Mouse (Mus musculus) stomach, postnatal 0 days (tissue): Measurements from ENCODE around the gene Sult2b1. TPM values are rescaled to one million over a fixed set of nuclear protein-coding genes. Genes with fewer than 3 reads are reported as not detected.

Experiments used
- ATAC-seq: fragments of 200-750 bp; cut with Nextera tagmentation; 2 replicates; pipeline ENCODE4 v1.8.0; 2017; ENCODE audit not compliant: low FRiP score, low TSS enrichment
- DNase-seq: peaks from one replicate; pipeline ENCODE4 v3.0.0-alpha.2; 2016; ENCODE audit warnings: low spot score
- H3K27ac ChIP-seq: fragments of 300-500 bp; sonication (generic); replicated peaks from 2 replicates; pipeline ENCODE4 v1.5.1; 2014; ENCODE audit warnings: mild to moderate bottlenecking, control low read depth
- H3K27me3 ChIP-seq: fragments of 300-500 bp; sonication (generic); 2 replicates; pipeline ENCODE4 v1.6.1; 2014; ENCODE audit warnings: low read length; ENCODE audit not compliant: control insufficient read depth, insufficient read depth
- H3K36me3 ChIP-seq: fragments of 300-500 bp; sonication (generic); 2 replicates; pipeline ENCODE4 v1.6.1; 2014; ENCODE audit warnings: low read length, mixed read lengths; ENCODE audit not compliant: control insufficient read depth, insufficient read depth
- H3K4me1 ChIP-seq: fragments of 300-500 bp; sonication (generic); replicated peaks from 2 replicates; pipeline ENCODE4 v1.6.1; 2014; ENCODE audit warnings: antibody characterized with exemption; ENCODE audit not compliant: control insufficient read depth, insufficient read depth
- H3K4me2 ChIP-seq: fragments of 300-500 bp; sonication (generic); replicated peaks from 2 replicates; pipeline ENCODE4 v1.6.1; 2014; ENCODE audit warnings: low read depth, mild to moderate bottlenecking, control low read depth, moderate library complexity
- H3K4me3 ChIP-seq: fragments of 300-500 bp; sonication (generic); 2 replicates; pipeline ENCODE4 v1.5.1; 2014; ENCODE audit warnings: low read depth, low read length, control low read depth
- H3K9ac ChIP-seq: fragments of 300-500 bp; sonication (generic); 2 replicates; pipeline ENCODE4 v1.6.1; 2014; ENCODE audit warnings: mild to moderate bottlenecking, low read length, control low read depth, mixed read lengths
- H3K9me3 ChIP-seq: fragments of 300-500 bp; sonication (generic); 2 replicates; pipeline ENCODE4 v1.6.1; 2016; ENCODE audit warnings: low read length; ENCODE audit not compliant: control insufficient read depth
- CTCF ChIP-seq: IDR thresholded peaks from 2 replicates; pipeline ENCODE4 v1.5.1; 2016; ENCODE audit warnings: antibody characterized with exemption, low read depth, mild to moderate bottlenecking, moderate library complexity
- EP300 ChIP-seq: optimal IDR thresholded peaks from 2 replicates; pipeline ENCODE3; 2016; ENCODE audit warnings: antibody characterized with exemption
- WGBS: fragments of 180-500 bp; shearing (Covaris S2); extraction: QIAGEN DNeasy Blood & Tissue Kit; methylation state at CpG from one replicate; pipeline ENCODE4 v1.1.7; 2014; 5-methylcytosine and 5-hydroxymethylcytosine counted together
- polyA plus RNA-seq: library from polyadenylated mRNA; unstranded; fragments of >200 nt; fragmentation: Nextera tagmentation; extraction: Ambion mirVana; gene quantifications from 2 replicates; pipeline ENCODE4 v1.2.1, GENCODE M21; 2015

The Sult2b1 gene
- polyA plus RNA-seq, 1 experiment from 2014 or later: 87.1 TPM

DNA sequence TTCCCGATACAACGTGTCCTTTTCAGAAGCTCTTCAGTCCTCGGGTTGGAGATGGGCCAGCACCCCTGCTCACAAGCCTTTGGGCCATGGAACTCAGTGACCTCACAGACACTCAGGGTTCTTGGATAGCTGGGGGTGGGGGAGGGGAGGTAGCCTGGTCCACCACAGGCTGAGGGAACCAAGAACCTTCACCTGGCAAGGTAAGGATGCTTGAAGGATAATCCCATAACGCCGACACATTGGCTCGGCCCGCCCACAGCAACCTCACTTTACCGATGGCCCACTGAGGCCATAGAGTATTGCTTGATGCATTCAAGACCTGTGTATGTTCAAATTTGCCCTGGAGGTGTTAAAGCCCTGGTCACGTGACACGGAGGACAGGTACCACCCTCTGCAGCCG is 58.8 kb downstream of the Sult2b1 start, which contains the start of gene Spaca4:
Gene Spaca4 (minus strand): TSS at position 101 of the 400 bp plus-strand sequence.
- no peak for DNase-seq
- Histone ChIP-seq H3K4me2 (no peak within 1 kb of the TSS), H3K27ac (peak within 1 kb of the TSS; percentile 73), H3K27me3 (no peaks in the 10 kb centered on the region), H3K4me3 (no peak within 1 kb of the TSS), H3K36me3 (peaks cover 15% of the 10 kb centered on the region), H3K9ac (no peak within 1 kb of the TSS), H3K4me1 (0 out of 2 replicates have a peak, but pooled peaks cover 4% of the 10 kb centered on the region), H3K9me3 (no peaks in the 10 kb centered on the region)
- ATAC-seq: no peak
- 86% methylated on average over 11 of the region's 11 CpGs for WGBS
- TF ChIP-seq EP300: no peak
- no peak for TF ChIP-seq CTCF

DNA sequence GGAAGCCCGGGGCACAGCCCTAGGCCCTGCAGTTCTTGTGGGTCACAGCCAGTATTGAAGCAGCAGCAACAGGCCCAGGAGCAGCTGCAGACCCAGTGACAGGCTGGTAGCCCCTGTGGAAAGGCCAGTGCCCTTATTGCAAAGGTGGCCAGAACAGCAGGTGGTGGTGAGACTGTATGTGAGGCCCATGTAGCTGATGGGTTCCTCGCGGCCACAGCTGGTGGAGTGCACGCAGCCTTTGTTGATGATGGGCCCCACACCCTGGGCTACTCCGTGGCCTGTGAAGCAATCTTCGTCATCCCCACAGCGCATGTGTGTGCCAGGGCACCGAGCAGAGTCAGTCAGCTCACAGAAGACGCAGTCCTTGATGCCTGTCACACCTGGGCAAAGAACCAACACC is 59.3 kb downstream of the Sult2b1 start:
- ATAC-seq (no peak), DNase-seq (no peak)
- H3K36me3 ChIP-seq: peaks cover 16% of the 10 kb centered on the region
- no peaks in the 10 kb centered on the region for H3K27me3 ChIP-seq
- H3K4me3 ChIP-seq: no peak overlapping the region
- no peak overlapping the region for H3K9ac ChIP-seq
- H3K27ac ChIP-seq: no peak overlapping the region
- 93% methylated on average over 9 of the region's 9 CpGs for WGBS
- H3K9me3 ChIP-seq: no peaks in the 10 kb centered on the region
- H3K4me2 ChIP-seq: no peak overlapping the region
- TF ChIP-seq CTCF: no peak
- no peak for TF ChIP-seq EP300
- H3K4me1 ChIP-seq: 0 out of 2 replicates have a peak, but pooled peaks cover 2% of the 10 kb centered on the region

DNA sequence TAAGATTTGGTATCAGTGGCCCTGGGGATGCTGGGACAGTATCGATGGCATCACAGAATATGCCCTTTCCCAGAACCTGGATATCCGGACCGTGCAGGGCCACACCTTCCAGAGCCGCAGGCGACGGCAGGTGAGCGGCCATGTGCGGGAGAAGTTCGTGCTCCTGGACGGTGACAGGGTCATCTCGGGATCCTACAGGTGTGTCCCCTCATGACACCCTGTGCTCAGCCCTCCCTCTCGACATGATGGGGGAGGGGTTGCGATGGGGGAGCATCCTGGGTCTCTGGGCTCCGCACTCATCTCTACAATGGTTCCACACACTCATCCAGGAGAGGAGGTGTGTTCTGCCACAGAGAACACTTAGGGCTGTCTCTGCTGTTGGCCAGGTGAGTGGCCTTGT is 60.7 kb downstream of the Sult2b1 start:
- no peaks in the 10 kb centered on the region for H3K9me3 ChIP-seq
- DNase-seq (no peak), ATAC-seq (no peak)
- TF ChIP-seq EP300 (no peak), CTCF (no peak)
- H3K4me3 ChIP-seq: no peak overlapping the region
- peaks cover 22% of the 10 kb centered on the region for H3K36me3 ChIP-seq
- 87% methylated on average over 14 of the region's 14 CpGs for WGBS
- H3K9ac ChIP-seq: no peak overlapping the region
- H3K4me2 ChIP-seq: no peak overlapping the region
- H3K4me1 ChIP-seq: 0 out of 2 replicates have a peak, but pooled peaks cover 2% of the 10 kb centered on the region
- no peak overlapping the region for H3K27ac ChIP-seq
- H3K27me3 ChIP-seq: no peaks in the 10 kb centered on the region

DNA sequence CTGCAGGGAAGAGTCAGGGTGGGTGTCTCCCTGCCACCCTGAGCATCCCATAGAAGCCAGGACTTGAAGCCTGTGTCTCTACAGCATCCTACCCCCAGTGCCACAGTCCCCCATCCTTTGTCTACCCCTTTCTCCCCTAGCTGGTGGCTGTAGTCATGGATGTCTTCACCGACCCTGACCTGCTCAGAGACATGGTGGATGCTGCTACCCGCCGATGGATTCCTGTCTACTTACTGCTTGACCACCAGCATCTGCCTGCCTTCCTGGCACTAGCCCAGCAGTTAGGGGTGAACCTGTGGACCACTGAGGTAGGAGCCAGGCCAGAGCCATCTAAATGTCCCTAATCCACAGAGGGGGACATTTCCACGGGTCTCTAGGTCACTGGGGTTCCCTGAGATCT is 61.2 kb downstream of the Sult2b1 start:
- Histone ChIP-seq H3K27me3 (no peaks in the 10 kb centered on the region), H3K9ac (no peak overlapping the region), H3K36me3 (peaks cover 22% of the 10 kb centered on the region), H3K9me3 (no peaks in the 10 kb centered on the region), H3K4me1 (0 out of 2 replicates have a peak, but pooled peaks cover 2% of the 10 kb centered on the region), H3K27ac (no peak overlapping the region), H3K4me3 (no peak overlapping the region), H3K4me2 (no peak overlapping the region)
- DNase-seq (no peak), ATAC-seq (no peak)
- TF ChIP-seq CTCF (no peak), EP300 (no peak)
- WGBS: 78% methylated on average over 4 of the region's 4 CpGs

DNA sequence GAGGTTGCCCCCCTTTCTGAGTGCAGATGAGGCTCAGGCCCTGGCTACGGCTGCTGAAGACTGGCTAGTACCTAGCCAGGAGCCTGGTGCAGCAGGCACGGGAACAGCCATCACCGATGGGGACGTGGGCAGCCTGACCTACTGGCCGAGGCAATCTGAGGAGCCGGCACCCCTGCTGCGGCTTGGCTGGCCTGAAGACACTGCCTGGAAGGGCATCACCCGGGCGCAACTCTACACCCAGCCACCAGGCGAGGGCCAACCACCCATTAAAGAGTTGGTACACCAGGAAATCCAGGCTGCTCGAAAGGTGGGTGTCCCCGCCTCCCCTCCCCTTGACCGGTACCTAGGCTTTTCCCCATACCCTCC is 62.1 kb downstream of the Sult2b1 start:
- peaks cover 22% of the 10 kb centered on the region for H3K36me3 ChIP-seq
- WGBS: 58% methylated on average over 11 of the region's 13 CpGs
- peak overlapping the region; percentile 27; the same call in 1 of the 2 replicates for H3K4me3 ChIP-seq
- DNase-seq: peak; percentile 50
- H3K9ac ChIP-seq: peak overlapping the region; percentile 51; the same call in 1 of the 2 replicates
- no peaks in the 10 kb centered on the region for H3K27me3 ChIP-seq
- no peak for ATAC-seq
- no peak for TF ChIP-seq EP300
- no peak for TF ChIP-seq CTCF
- H3K27ac ChIP-seq: peak overlapping the region; percentile 67
- no peaks in the 10 kb centered on the region for H3K9me3 ChIP-seq
- peak overlapping the region; percentile 35 for H3K4me2 ChIP-seq
- H3K4me1 ChIP-seq: 0 out of 2 replicates have a peak, but pooled peaks cover 2% of the 10 kb centered on the region

DNA sequence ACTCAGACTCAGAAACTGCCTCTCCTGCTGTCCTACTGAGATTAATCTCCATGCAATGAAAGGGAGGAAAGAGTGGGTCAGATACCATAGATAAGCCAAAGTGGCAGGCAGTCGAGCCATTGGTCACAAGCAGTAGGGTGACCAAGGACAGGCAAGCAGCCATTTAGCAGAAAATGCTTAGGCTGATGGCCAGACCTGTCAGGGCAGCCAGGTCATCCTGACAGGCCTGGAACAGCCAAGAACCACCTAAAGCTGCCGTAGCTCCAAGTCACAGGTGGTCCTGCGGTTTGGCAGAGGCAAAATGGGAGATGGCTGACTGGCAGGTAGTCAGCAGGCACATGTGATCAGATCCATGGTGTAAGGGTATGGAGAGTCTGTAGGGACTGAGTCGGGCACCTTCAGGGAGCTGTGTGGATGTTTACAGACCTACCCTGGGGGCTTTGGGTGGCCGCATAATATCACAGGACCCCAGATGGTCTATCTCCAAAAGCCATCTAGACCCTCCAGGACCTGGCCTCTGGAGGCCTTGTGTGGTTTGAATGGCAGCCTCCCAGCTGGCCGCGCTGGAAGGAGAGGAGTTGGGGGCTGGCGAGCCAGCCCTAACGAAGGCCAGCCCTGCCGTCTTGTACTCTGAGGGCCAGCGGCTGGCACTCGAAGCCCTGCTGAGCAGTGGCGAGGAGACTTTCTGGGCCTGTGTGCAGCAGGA is 62.7 kb downstream of the Sult2b1 start:
- no peak for ATAC-seq
- Histone ChIP-seq H3K4me3 (peak overlapping the region; percentile 27), H3K4me2 (peak overlapping the region; percentile 35), H3K9me3 (no peaks in the 10 kb centered on the region), H3K36me3 (peaks cover 22% of the 10 kb centered on the region), H3K27me3 (no peaks in the 10 kb centered on the region), H3K27ac (peak overlapping the region; percentile 78), H3K4me1 (0 out of 2 replicates have a peak, but pooled peaks cover 2% of the 10 kb centered on the region), H3K9ac (peak overlapping the region; percentile 59)
- 70% methylated on average over 13 of the region's 13 CpGs for WGBS
- peak; percentile 18 for DNase-seq
- TF ChIP-seq EP300 (no peak), CTCF (no peak)
